Mouse (Mus musculus): ENCODE results near the gene Atp13a3. TPM values are rescaled to one million over a fixed set of nuclear protein-coding genes. Genes with fewer than 3 reads are reported as not detected.

The Atp13a3 gene
- polyA plus RNA-seq, 1 experiment from 2014 or later, result 84.9 TPM

GRCm38 (mm10) chr16:30266561-30266960 lies 139.2 kb downstream of the Atp13a3 start:
- TF ChIP-seq CTCF (IDR thresholded peaks at IDR 0.05), result no peak

DNA sequence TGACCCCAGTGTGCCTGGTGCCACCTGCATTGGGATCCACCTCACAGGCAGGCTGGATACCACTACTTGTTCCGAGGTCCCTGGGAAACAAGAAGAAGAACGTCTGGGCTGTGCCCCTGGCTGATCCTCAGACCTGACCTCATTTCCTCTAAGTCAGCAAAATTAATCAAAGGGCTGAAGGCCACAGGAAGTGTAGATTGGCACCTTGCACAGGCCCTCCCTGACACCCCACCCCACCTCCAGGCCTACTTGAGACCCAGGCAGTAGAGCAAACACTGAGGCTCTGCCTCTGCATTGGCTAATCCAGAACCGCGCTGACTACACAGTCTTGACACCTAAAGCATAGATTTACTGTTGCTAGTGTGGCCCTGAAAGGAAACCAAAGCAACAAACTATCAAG lies 140.2 kb downstream of the Atp13a3 start:
- CTCF ChIA-PET, result no interaction called here
- in situ Hi-C loops (cut with MboI; ENCODE audit: low pct_unique_long_range_greater_than_20kb), result loop anchor here (25.0 kb wide), 1 partner anchor 797 kb away; no protein-coding TSS in a partner anchor
- no peaks in the 10 kb centered on the region for H3K27me3 ChIP-seq
- no peak for TF ChIP-seq CTCF (IDR thresholded peaks at IDR 0.05)
- ATAC-seq (no peak), DNase-seq (ENCODE audit: low read depth, low spot score) (no peak)
- POLR2A ChIA-PET, result no interaction called here

More at GRCm38 (mm10) chr16:30266561-30266960, 139.2 kb downstream of the Atp13a3 start:
- H3K27me3 ChIP-seq, result no peaks in the 10 kb centered on the region
- in situ Hi-C loops (cut with MboI; ENCODE audit: low pct_unique_long_range_greater_than_20kb), result loop anchor here (25.0 kb wide), 1 partner anchor 796 kb away; no protein-coding TSS in a partner anchor
- ATAC-seq, result no peak
- no peak for DNase-seq (ENCODE audit: low read depth, low spot score)
- ChIA-PET POLR2A (interaction anchor here (1.3 kb wide), 1 partner anchor 10 kb away, joined by 6 read pairs; no protein-coding TSS in a partner anchor), CTCF (no interaction called here)

DNA sequence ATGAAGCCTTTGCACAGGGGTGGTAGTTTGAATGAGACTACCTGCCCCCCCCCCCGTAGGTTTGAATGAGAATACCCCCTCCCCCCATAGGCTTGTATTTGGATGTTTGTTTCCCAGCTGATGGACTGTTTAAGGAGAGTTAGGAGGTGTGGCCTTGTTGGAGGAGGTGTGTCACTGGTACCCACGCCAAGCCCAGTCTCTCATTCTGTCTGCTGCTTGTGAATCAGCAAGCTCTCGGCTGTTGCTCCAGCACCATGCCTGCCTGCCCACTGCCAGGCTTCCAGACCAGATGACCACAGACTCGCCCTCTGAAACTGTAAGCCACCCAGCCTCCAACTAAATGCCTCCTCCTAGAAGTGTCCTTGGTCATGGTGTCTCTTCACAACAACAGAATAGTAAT lies 142.6 kb downstream of the Atp13a3 start:
- TF ChIP-seq CTCF (IDR thresholded peaks at IDR 0.05), result no peak
- DNase-seq (ENCODE audit: low read depth, low spot score), result no peak
- no peaks in the 10 kb centered on the region for H3K27me3 ChIP-seq
- in situ Hi-C loops (cut with MboI; ENCODE audit: low pct_unique_long_range_greater_than_20kb), result loop anchor here (25.0 kb wide), 1 partner anchor 799 kb away; no protein-coding TSS in a partner anchor
- ChIA-PET POLR2A (no interaction called here), CTCF (interaction anchor here (0.6 to 1.6 kb wide), 6 partner anchors 10 to 268 kb away, joined by 3 to 7 read pairs (median 4); no protein-coding TSS in a partner anchor)
- no peak for ATAC-seq

DNA sequence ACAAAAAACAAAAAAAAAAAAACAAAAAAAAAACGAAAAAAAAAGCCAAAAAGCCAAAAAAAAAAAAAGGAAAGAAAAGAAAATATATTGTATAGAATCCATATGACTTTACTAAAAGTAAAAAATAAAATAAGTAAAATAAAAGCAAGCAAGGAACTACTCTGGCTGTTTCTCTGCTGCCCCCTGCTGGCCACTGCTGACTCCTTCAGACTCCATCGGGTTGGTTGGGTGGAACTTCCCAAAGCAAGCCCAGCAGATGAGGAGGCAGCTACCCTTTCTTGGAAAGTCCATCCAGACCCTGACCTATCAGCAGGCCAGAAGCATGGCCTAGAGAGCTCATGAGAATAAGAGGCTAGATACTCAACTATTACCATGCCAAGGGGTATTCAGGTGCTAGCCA lies 143.1 kb downstream of the Atp13a3 start:
- in situ Hi-C loops (cut with MboI; ENCODE audit: low pct_unique_long_range_greater_than_20kb), result loop anchor here (25.0 kb wide), 1 partner anchor 800 kb away; no protein-coding TSS in a partner anchor
- POLR2A ChIA-PET, result no interaction called here
- ATAC-seq (no peak), DNase-seq (ENCODE audit: low read depth, low spot score) (no peak)
- no peaks in the 10 kb centered on the region for H3K27me3 ChIP-seq
- CTCF ChIA-PET, result interaction anchor here (0.6 to 1.6 kb wide), 6 partner anchors 10 to 269 kb away, joined by 3 to 7 read pairs (median 4); no protein-coding TSS in a partner anchor
- no peak for TF ChIP-seq CTCF (IDR thresholded peaks at IDR 0.05)

Other genes with a start within 250 kb of the Atp13a3 start
- not detected for gene Cpn2, start 138.5 kb downstream of the Atp13a3 start, polyA plus RNA-seq (2021)
- gene Lrrc15, start 122.7 kb downstream of the Atp13a3 start, polyA plus RNA-seq (2021), result not detected
- gene Gp5, start 95.2 kb downstream of the Atp13a3 start, polyA plus RNA-seq (2021), result 0.10 TPM
- 8.0 TPM for gene Tmem44, start 144.9 kb upstream of the Atp13a3 start, polyA plus RNA-seq (2021)
- gene Lsg1, start 181.6 kb upstream of the Atp13a3 start, polyA plus RNA-seq (2021), result 47.8 TPM
- gene Fam43a, start 193.7 kb upstream of the Atp13a3 start, polyA plus RNA-seq (2021), result 94.0 TPM

Data from Patski (cell line).